ENCODE assay signal across 8 mouse cellular contexts in the genomic region with DNA sequence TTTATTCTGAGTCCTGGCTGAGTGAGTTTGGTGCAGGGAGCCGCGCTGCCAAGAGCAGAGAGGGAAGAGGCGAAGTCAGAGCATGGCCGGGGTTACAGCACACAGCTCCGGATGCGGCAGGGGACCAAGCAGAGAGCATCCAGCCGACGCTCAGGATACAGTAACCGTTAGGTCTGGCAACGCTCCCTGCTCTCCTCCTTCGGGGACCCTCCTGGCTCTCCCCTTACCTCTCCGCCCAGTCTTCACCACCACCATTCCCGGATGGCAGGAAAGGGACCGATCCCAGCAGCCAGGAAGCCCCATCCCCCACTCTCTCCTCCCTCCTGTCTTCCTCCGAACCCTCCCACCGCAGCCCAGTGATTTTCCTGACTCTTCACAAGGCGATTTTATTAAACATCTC. TPM values are rescaled to one million over a fixed set of nuclear protein-coding genes. Genes with fewer than 3 reads are reported as not detected.
DNase-seq lines count a peak whose midpoint lies in the region; ATAC-seq and TF ChIP-seq lines count a peak whose summit lies in the region.

No protein-coding gene starts in this region.

- peak; percentile 58 for DNase-seq in kidney, postnatal 0 days (ENCODE audit: low spot score)
- DNase-seq in kidney, adult 9 months = no peak
- peak; percentile 68 for DNase-seq in hindbrain, postnatal 0 days (ENCODE audit: low spot score)
- DNase-seq in spleen, postnatal 4 days (ENCODE audit: low spot score in 2 of 2) = no peak
- DNase-seq in ovary, postnatal 14 days (ENCODE audit: low spot score) = no peak

- ATAC-seq in kidney, postnatal 0 days (replicated peaks; ENCODE audit: low FRiP score, low read depth) = no peak; the same call in 1 of the 2 replicates
- peak; percentile 76 for ATAC-seq in hindbrain, postnatal 0 days
- ATAC-seq in midbrain, embryonic 15.5 days (replicated peaks) = peak; percentile 69; the same call in 1 of the 2 replicates

- H3K4me3 ChIP-seq in kidney, postnatal 0 days (replicated peaks; ENCODE audit: low read depth, low read length) = peak overlapping the region; percentile 28
- H3K4me3 ChIP-seq in brown adipose tissue, adult 24 weeks (ENCODE audit: insufficient read depth, low read depth, low read length) = peak overlapping the region; percentile 50
- peak overlapping the region; percentile 27 for H3K4me3 ChIP-seq in embryonic fibroblast, embryonic 13.5 days (ENCODE audit: insufficient read depth, low read length)
- H3K4me3 ChIP-seq in hindbrain, postnatal 0 days (ENCODE audit: low read length) = peak overlapping the region; percentile 35
- peak overlapping the region; percentile 52 for H3K4me3 ChIP-seq in midbrain, embryonic 15.5 days

- H3K4me1 ChIP-seq in kidney, postnatal 0 days (replicated peaks; ENCODE audit: insufficient read depth, low read length) = no peaks in the 10 kb centered on the region
- H3K4me1 ChIP-seq in brown adipose tissue, adult 24 weeks (ENCODE audit: control insufficient read depth, insufficient read depth, insufficient read length, low read length) = no peaks in the 10 kb centered on the region; the same call in 1 of the 2 replicates
- H3K4me1 ChIP-seq in embryonic fibroblast, embryonic 13.5 days (ENCODE audit: control insufficient read depth, insufficient read depth, low read length) = no peaks in the 10 kb centered on the region
- H3K4me1 ChIP-seq in hindbrain, postnatal 0 days (ENCODE audit: insufficient read depth, low read length) = 0 out of 2 replicates have a peak, but pooled peaks cover 5% of the 10 kb centered on the region
- peaks cover 5% of the 10 kb centered on the region for H3K4me1 ChIP-seq in midbrain, embryonic 15.5 days

- no peak for TF ChIP-seq CTCF in kidney, postnatal 0 days (IDR thresholded peaks at IDR 0.05; ENCODE audit: low read depth)
- no peak for TF ChIP-seq CTCF in embryonic fibroblast, embryonic 13.5 days (IDR thresholded peaks at IDR 0.05; ENCODE audit: borderline replicate concordance, insufficient read depth, low read length)
- no peak for TF ChIP-seq CTCF in hindbrain, postnatal 0 days (IDR thresholded peaks at IDR 0.05; ENCODE audit: low read depth)

- H3K9me3 ChIP-seq in kidney, postnatal 0 days (replicated peaks; ENCODE audit: low read length) = no peaks in the 10 kb centered on the region
- H3K9me3 ChIP-seq in hindbrain, postnatal 0 days (ENCODE audit: low read length) = no peaks in the 10 kb centered on the region
- H3K9me3 ChIP-seq in midbrain, embryonic 15.5 days = no peaks in the 10 kb centered on the region

- WGBS in kidney, postnatal 0 days = under 1% methylated on average over 17 of the region's 17 CpGs
- 2% methylated on average over 15 of the region's 17 CpGs for WGBS in hindbrain, postnatal 0 days
- WGBS in midbrain, embryonic 15.5 days = 0% methylated on average over 17 of the region's 17 CpGs

- H3K4me2 ChIP-seq in kidney, postnatal 0 days (ENCODE audit: low read length) = peak overlapping the region; percentile 69
- peak overlapping the region; percentile 58 for H3K4me2 ChIP-seq in hindbrain, postnatal 0 days (ENCODE audit: low read depth, low read length)
- peak overlapping the region; percentile 87 for H3K4me2 ChIP-seq in midbrain, embryonic 15.5 days

- no peaks in the 10 kb centered on the region for H3K27me3 ChIP-seq in kidney, postnatal 0 days (ENCODE audit: insufficient read depth, low read length)
- H3K27me3 ChIP-seq in hindbrain, postnatal 0 days (ENCODE audit: insufficient read depth, low read length) = no peaks in the 10 kb centered on the region
- H3K27me3 ChIP-seq in midbrain, embryonic 15.5 days (replicated peaks) = peaks cover 5% of the 10 kb centered on the region; the same call in 1 of the 2 replicates

- no peak for TF ChIP-seq POLR2A in embryonic fibroblast, embryonic 13.5 days (IDR thresholded peaks at IDR 0.05; ENCODE audit: low read depth, low read length)

- no peak overlapping the region for H3K27ac ChIP-seq in kidney, postnatal 0 days
- no peak overlapping the region for H3K27ac ChIP-seq in brown adipose tissue, adult 24 weeks (replicated peaks; ENCODE audit: low read depth, low read length)
- no peak overlapping the region for H3K27ac ChIP-seq in embryonic fibroblast, embryonic 13.5 days (ENCODE audit: insufficient read depth, low read length)
- H3K27ac ChIP-seq in hindbrain, postnatal 0 days = peak overlapping the region; percentile 27; the same call in 1 of the 2 replicates
- peak overlapping the region; percentile 64 for H3K27ac ChIP-seq in midbrain, embryonic 15.5 days

- H3K36me3 ChIP-seq in kidney, postnatal 0 days (ENCODE audit: insufficient read depth, low read length) = no peaks in the 10 kb centered on the region
- H3K36me3 ChIP-seq in hindbrain, postnatal 0 days (ENCODE audit: insufficient read depth, low read length) = no peaks in the 10 kb centered on the region
- no peaks in the 10 kb centered on the region for H3K36me3 ChIP-seq in midbrain, embryonic 15.5 days (replicated peaks)

- peak overlapping the region; percentile 28; the same call in 1 of the 2 replicates for H3K9ac ChIP-seq in kidney, postnatal 0 days (ENCODE audit: low read depth, low read length)
- peak overlapping the region; percentile 53 for H3K9ac ChIP-seq in hindbrain, postnatal 0 days (replicated peaks; ENCODE audit: low read length)
- H3K9ac ChIP-seq in midbrain, embryonic 15.5 days = peak overlapping the region; percentile 73

RNA-seq across cellular contexts. Expression of a gene that starts 20.7 kb away (rescaled TPM):
- polyA plus RNA-seq in kidney, postnatal 0 days (2015; fragmentation: Nextera tagmentation; extraction: Ambion mirVana) = 0.87 and 1.2 TPM in 2 replicates
- polyA plus RNA-seq in brown adipose tissue, adult 24 weeks (2012; ENCODE audit: insufficient read depth, insufficient read length, missing spikeins) = 1.0 and 1.3 TPM in 2 replicates
- 2.2 and 3.3 TPM in 2 replicates for polyA plus RNA-seq in embryonic fibroblast, embryonic 13.5 days (2011; ENCODE audit: insufficient read length, low read depth, missing spikeins)
- total RNA-seq in hindbrain, postnatal 0 days (2014; rRNA removed) = 21.4 and 34.6 TPM in 2 replicates
- 20.9 and 23.6 TPM in 2 replicates for polyA plus RNA-seq in hindbrain, postnatal 0 days (2015; fragmentation: Nextera tagmentation; extraction: Ambion mirVana)
- polyA plus RNA-seq in midbrain, embryonic 15.5 days (2015; fragmentation: Nextera tagmentation; extraction: Ambion mirVana) = 5.2 and 6.0 TPM in 2 replicates

RNA-seq across cellular contexts. Expression of a gene that starts 20.8 kb away (rescaled TPM):
- polyA plus RNA-seq in kidney, postnatal 0 days (2015; fragmentation: Nextera tagmentation; extraction: Ambion mirVana) = 160 and 161 TPM in 2 replicates
- polyA plus RNA-seq in brown adipose tissue, adult 24 weeks (2012; ENCODE audit: insufficient read depth, insufficient read length, missing spikeins) = 187 and 188 TPM in 2 replicates
- 18.6 and 22.8 TPM in 2 replicates for polyA plus RNA-seq in embryonic fibroblast, embryonic 13.5 days (2011; ENCODE audit: insufficient read length, low read depth, missing spikeins)
- 28.8 and 55.6 TPM in 2 replicates for total RNA-seq in hindbrain, postnatal 0 days (2014; rRNA removed)
- polyA plus RNA-seq in hindbrain, postnatal 0 days (2015; fragmentation: Nextera tagmentation; extraction: Ambion mirVana) = 99.1 and 99.3 TPM in 2 replicates
- polyA plus RNA-seq in midbrain, embryonic 15.5 days (2015; fragmentation: Nextera tagmentation; extraction: Ambion mirVana) = 93.6 and 94.4 TPM in 2 replicates

RNA-seq across cellular contexts. Expression of a gene that starts 56.9 kb away (rescaled TPM):
- polyA plus RNA-seq in kidney, postnatal 0 days (2015; fragmentation: Nextera tagmentation; extraction: Ambion mirVana) = 43.6 and 44.4 TPM in 2 replicates
- polyA plus RNA-seq in brown adipose tissue, adult 24 weeks (2012; ENCODE audit: insufficient read depth, insufficient read length, missing spikeins) = 49.5 and 76.9 TPM in 2 replicates
- 182 and 220 TPM in 2 replicates for polyA plus RNA-seq in embryonic fibroblast, embryonic 13.5 days (2011; ENCODE audit: insufficient read length, low read depth, missing spikeins)
- 65.5 and 80.9 TPM in 2 replicates for total RNA-seq in hindbrain, postnatal 0 days (2014; rRNA removed)
- polyA plus RNA-seq in hindbrain, postnatal 0 days (2015; fragmentation: Nextera tagmentation; extraction: Ambion mirVana) = 15.5 and 20.6 TPM in 2 replicates
- polyA plus RNA-seq in midbrain, embryonic 15.5 days (2015; fragmentation: Nextera tagmentation; extraction: Ambion mirVana) = 28.9 and 29.8 TPM in 2 replicates

RNA-seq across cellular contexts. Expression of a gene that starts 57.8 kb away (rescaled TPM):
- polyA plus RNA-seq in kidney, postnatal 0 days (2015; fragmentation: Nextera tagmentation; extraction: Ambion mirVana) = 120 and 124 TPM in 2 replicates
- 122 and 124 TPM in 2 replicates for polyA plus RNA-seq in brown adipose tissue, adult 24 weeks (2012; ENCODE audit: insufficient read depth, insufficient read length, missing spikeins)
- 163 and 168 TPM in 2 replicates for polyA plus RNA-seq in embryonic fibroblast, embryonic 13.5 days (2011; ENCODE audit: insufficient read length, low read depth, missing spikeins)
- total RNA-seq in hindbrain, postnatal 0 days (2014; rRNA removed) = 108 and 112 TPM in 2 replicates
- polyA plus RNA-seq in hindbrain, postnatal 0 days (2015; fragmentation: Nextera tagmentation; extraction: Ambion mirVana) = 141 and 145 TPM in 2 replicates
- 202 and 219 TPM in 2 replicates for polyA plus RNA-seq in midbrain, embryonic 15.5 days (2015; fragmentation: Nextera tagmentation; extraction: Ambion mirVana)

Comparison
In these comparisons a context has a peak if more than half of its experiments do, and no peak if none do; other contexts are left out.
1. DNase-seq: peak in kidney, postnatal 0 days (single experiment) and hindbrain, postnatal 0 days (single experiment); none in kidney, adult 9 months (single experiment), spleen, postnatal 4 days (0 of 2) and ovary, postnatal 14 days (single experiment).
2. H3K27ac ChIP-seq: peak in hindbrain, postnatal 0 days (single experiment) and midbrain, embryonic 15.5 days (single experiment); none in kidney, postnatal 0 days (single experiment), brown adipose tissue, adult 24 weeks (single experiment) and embryonic fibroblast, embryonic 13.5 days (single experiment).
3. Peak in every context shown above with its lines, with median percentiles within 50 percentile points of each other: H3K4me2 ChIP-seq, H3K4me3 ChIP-seq and H3K9ac ChIP-seq.